Mouse (Mus musculus) monocyte, adult 59 days (primary cell): ENCODE data around the gene Aif1l. TPM values are rescaled to one million over a fixed set of nuclear protein-coding genes. Genes with fewer than 3 reads are reported as not detected.

Experiments used
- total RNA-seq, 2 experiments: library from RNA; stranded (reverse); gene quantifications; one replicate each; pipeline ENCODE4 v1.2.4; 2023

Aif1l gene
- total RNA-seq, result under 1 TPM in 1 of 2 experiments, not detected in 1; 0.16 TPM

DNA sequence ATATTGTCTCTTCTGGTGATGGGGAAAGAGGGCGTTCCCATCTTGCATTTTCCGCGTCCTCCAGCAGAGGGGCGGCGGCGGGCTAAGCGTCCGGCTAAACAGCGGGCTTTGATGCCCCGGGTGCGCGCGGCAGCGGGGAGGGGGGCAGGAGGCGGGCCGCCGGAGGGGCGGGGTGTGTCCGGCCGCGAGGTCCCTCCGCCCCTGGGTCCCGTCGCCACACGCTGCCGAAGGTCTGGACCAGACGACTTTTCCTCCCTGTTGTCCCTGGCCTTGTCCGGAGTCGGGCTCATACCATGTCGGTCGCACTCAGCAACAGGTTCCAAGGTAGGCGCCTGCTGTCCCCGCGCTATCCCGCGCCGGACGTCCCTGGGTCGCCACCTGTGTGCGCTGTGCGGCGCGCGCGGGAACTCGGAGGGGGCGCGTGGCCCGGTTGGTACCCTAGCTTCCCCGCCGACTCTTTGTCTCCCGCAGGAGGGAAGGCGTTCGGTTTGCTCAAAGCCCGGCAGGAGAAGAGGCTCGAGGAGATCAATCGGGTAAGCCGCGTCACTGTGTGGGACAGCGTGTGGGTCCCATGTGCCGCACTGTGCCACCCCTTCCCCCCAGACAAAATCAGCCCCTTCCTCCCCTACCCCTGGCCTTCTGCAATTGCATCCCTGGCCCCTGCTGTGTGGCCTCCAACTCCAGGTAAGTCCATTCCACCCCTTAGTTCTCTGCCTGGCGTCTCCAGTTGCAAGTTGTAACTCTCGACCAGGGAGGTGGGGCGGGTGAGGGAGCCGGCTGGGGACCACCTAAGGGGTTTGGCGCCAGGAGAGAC lies at the start of gene Aif1l:
TSS of gene Aif1l (plus strand) at position 82 of the 814 bp plus-strand sequence.

DNA sequence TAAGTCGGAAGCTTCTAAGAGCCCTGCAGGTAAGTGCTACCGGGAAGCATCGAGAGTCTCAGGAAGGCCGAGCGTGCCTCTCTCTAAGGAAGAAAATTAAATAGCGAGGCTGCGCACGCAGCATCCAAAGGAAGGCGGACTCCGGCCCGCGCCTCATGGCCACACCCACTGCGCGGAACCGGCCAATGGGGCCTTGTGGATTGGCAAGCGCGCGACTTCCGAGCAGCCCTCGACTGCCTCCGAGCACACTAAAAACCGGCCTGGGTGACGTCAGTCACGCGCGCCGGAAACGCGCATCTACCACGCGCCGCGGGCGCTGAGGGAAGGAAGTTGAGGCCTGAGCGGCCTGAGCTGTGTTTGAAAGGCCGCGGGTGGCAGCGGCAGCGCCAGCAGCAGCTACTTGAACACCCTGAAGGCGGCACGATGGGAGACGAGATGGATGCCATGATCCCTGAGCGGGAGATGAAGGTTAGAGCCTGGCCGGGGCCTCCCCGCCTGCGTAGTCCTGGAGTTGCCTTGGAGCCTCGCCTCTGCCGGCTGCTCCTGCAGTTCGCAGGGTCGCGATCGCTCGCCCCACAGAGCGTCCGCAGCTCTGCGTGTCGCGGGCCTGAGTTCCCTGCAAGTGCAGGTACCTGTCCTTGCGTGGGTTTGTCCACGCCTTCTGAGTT lies 24.3 kb downstream of the Aif1l start, which contains the start of gene Nup214:
TSS of gene Nup214 (plus strand) at position 296 of the 668 bp plus-strand sequence.

Other genes starting within 250 kb of the Aif1l start
- gene Qrfp, start 139.6 kb upstream of the Aif1l start, total RNA-seq, result not detected
- gene Fibcd1, start 104.1 kb upstream of the Aif1l start, total RNA-seq, result not detected
- under 1 TPM; 0.08 to 0.12 TPM for gene Lamc3, start 62.8 kb upstream of the Aif1l start, total RNA-seq
- gene Nup214, start 24.3 kb downstream of the Aif1l start, total RNA-seq, result 100 to 1,000 TPM in 1 of 2 experiments, 10 to 100 TPM in 1; 78.7 to 102 TPM
- 10 to 100 TPM; 29.6 to 32.6 TPM for gene Fam78a, start 134.7 kb downstream of the Aif1l start, total RNA-seq
- gene Plpp7, start 145.4 kb downstream of the Aif1l start, total RNA-seq, result 1 to 10 TPM in 1 of 2 experiments, under 1 TPM in 1; 0.79 to 1.9 TPM
- 10 to 100 TPM; 51.4 to 53.6 TPM for gene Prrc2b, start 200.9 kb downstream of the Aif1l start, total RNA-seq